Mouse (Mus musculus): ENCODE data around the gene Srxn1. TPM values are rescaled to one million over a fixed set of nuclear protein-coding genes. Genes with fewer than 3 reads are reported as not detected.

Srxn1 gene
- polyA plus RNA-seq, 1 experiment = 30.6 TPM

DNA sequence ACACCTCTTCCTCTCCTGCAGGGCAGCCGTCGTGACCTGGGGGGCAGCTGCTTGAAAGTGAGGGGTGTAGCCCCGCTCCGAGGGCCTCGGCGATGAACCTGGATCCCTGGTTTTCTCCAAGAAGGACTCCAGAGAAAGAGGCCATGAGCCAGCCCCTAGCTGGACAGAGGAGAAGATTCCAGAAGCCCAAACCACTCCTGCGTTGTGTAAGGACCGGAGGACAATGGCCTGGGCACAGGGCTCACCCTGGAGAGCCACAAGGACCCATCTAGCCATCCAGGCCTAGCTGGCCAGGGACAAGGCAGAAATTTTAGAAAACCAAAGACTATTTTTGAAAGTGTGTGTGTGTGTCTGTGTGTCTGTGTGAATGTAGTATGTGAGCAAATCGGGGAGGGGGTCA, 43.4 kb downstream of the Srxn1 start:
- no peak for TF ChIP-seq FLI1 (IDR thresholded peaks at IDR 0.05; ENCODE audit: low read length)
- TF ChIP-seq GATA1 (IDR thresholded peaks at IDR 0.05; ENCODE audit: borderline replicate concordance, low read length) = no peak
- H3K4me3 ChIP-seq (replicated peaks) = no peak overlapping the region
- H3K4me1 ChIP-seq = peaks cover 12% of the 10 kb centered on the region
- H3K36me3 ChIP-seq (replicated peaks; ENCODE audit: low read length) = no peaks in the 10 kb centered on the region
- H3K27me3 ChIP-seq (replicated peaks) = peaks cover 85% of the 10 kb centered on the region
- no peaks in the 10 kb centered on the region for H3K9me3 ChIP-seq

DNA sequence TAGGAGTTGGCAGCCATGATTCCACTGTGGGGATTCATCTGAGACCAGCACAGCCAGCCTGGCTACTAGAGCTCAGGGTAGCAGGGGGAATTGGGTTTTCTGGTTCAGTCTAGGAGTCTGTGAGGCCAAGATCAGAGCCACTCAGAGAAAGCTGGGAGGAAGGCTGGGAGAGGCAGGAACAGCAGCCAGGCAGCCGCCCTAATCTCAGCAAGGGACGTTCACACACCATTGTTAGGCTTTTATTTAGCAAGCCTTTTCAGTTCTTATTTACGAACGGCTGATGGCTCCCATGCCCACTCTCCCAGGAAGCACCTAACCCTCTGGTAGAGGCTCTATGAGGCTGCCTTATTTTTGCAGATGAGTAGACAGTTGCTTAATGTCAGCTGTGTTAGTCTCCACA, 44.6 kb downstream of the Srxn1 start:
- H3K4me3 ChIP-seq (replicated peaks) = no peak overlapping the region
- peaks cover 82% of the 10 kb centered on the region for H3K27me3 ChIP-seq (replicated peaks)
- no peak for TF ChIP-seq FLI1 (IDR thresholded peaks at IDR 0.05; ENCODE audit: low read length)
- no peak for TF ChIP-seq GATA1 (IDR thresholded peaks at IDR 0.05; ENCODE audit: borderline replicate concordance, low read length)
- H3K9me3 ChIP-seq = no peaks in the 10 kb centered on the region
- H3K36me3 ChIP-seq (replicated peaks; ENCODE audit: low read length) = no peaks in the 10 kb centered on the region
- H3K4me1 ChIP-seq = peaks cover 7% of the 10 kb centered on the region; the same call in 1 of the 2 replicates

DNA sequence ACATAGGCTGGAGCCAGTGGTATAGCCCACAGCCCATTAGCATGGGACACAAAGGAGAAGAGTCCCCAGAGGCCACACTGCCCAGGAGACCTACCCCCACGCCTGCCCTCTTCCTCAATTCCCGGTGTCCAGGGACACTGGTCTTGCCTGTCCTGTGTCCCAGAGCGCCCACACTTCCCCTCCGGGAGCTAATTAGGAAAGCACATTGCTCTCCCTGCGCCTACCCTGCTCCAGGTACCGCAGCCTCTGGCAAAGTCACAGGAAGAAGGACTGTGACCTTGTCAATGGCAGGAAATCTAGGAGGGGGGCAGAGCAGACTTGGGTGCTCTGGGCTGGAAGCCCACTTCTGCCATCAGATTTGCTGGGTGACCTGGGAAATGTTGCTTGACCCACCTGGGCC, 45.1 kb downstream of the Srxn1 start:
- Histone ChIP-seq H3K9me3 (no peaks in the 10 kb centered on the region), H3K4me1 (peaks cover 11% of the 10 kb centered on the region), H3K27me3 (replicated peaks) (peaks cover 80% of the 10 kb centered on the region), H3K4me3 (replicated peaks) (no peak overlapping the region), H3K36me3 (replicated peaks; ENCODE audit: low read length) (no peaks in the 10 kb centered on the region)
- no peak for TF ChIP-seq FLI1 (IDR thresholded peaks at IDR 0.05; ENCODE audit: low read length)
- TF ChIP-seq GATA1 (IDR thresholded peaks at IDR 0.05; ENCODE audit: borderline replicate concordance, low read length) = no peak

DNA sequence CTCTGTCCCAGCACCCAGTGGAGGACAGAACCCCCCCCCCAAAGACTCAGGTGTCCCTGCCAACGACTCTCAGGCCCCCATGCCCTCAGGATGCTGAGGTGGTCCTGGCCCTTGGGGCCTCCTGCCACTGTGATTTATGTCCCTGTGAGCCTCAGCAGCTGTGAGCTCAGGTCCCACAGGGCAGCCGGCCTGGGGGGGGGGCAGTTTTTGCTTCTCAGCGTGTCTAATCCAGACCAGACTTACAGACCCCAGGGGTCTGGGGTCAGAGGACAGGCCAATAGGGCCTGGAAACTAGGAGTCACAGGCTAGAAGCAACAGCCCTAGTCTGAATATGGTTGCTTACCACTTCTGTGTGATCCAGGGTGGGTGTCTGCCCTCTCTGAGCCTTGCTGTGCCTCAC, 48.0 kb downstream of the Srxn1 start:
- H3K9me3 ChIP-seq = no peaks in the 10 kb centered on the region
- peaks cover 55% of the 10 kb centered on the region for H3K27me3 ChIP-seq (replicated peaks)
- H3K4me3 ChIP-seq (replicated peaks) = no peak overlapping the region
- H3K4me1 ChIP-seq = peaks cover 19% of the 10 kb centered on the region
- no peak for TF ChIP-seq GATA1 (IDR thresholded peaks at IDR 0.05; ENCODE audit: borderline replicate concordance, low read length)
- TF ChIP-seq FLI1 (IDR thresholded peaks at IDR 0.05; ENCODE audit: low read length) = no peak
- H3K36me3 ChIP-seq (replicated peaks; ENCODE audit: low read length) = no peaks in the 10 kb centered on the region

DNA sequence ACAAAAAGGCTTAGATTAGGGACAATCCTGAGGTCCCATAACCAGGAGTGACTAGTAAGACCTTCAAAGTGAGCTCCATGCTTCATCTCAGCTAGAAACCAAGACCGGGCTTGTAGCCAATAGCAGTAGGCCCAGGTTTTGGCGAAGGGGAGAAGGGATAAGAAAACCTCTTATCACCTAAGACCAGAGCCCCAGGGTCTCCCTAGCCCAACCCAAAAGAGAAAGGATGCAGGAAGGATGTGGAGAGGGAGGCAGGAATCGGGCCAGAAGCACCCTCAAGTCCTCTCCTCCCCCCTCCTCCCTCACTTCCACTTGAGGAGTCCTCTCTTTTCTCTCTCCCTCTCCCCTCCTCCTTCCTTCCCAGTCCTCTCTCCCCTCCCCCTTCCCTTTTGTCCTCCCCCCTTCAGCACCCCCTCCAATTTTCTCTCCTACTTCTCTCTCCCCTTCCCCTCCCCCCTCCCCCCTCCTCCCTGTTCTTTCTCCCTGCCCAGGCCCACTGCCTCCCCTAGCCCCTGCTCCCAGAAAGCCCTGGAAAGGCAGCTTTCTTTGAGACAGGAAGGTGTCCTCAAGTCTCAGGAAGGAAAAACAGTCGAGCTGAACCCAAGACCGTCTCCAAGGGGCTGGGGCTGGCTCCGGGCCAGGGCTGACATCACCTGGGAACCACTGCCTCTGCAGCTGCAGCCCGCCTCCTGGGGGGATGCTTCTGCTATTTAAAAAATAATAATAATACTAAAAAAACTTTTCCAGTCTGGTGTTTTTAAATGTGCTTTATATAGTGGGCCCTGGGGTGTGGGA, 50.3 kb downstream of the Srxn1 start:
- Histone ChIP-seq H3K4me3 (replicated peaks) (peak overlapping the region; percentile 46), H3K9me3 (peaks cover 11% of the 10 kb centered on the region), H3K36me3 (replicated peaks; ENCODE audit: low read length) (no peaks in the 10 kb centered on the region), H3K27me3 (replicated peaks) (peaks cover 46% of the 10 kb centered on the region), H3K4me1 (peaks cover 14% of the 10 kb centered on the region)
- TF ChIP-seq FLI1 (IDR thresholded peaks at IDR 0.05; ENCODE audit: low read length) (no peak), GATA1 (IDR thresholded peaks at IDR 0.05; ENCODE audit: borderline replicate concordance, low read length) (no peak)

DNA sequence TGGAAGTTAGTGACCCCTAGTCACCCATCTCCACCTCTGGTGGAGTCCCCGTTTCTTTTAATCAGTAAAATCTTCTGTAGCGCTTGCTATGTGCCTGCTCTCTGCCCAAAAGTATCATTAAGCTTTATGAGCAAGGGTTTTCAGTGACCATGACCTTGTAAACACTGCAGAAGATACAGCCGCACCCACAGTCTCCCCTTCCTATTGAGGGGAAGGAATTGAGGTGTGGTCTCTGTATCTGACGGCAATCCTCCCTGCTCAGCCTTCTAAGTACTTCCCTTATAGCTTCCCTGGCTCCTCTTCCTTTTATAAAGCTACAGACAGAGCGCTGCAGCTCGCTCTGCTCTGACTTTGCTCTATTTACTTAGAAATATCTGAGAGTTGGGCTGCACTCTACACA, 51.2 kb downstream of the Srxn1 start:
- H3K4me1 ChIP-seq = peaks cover 13% of the 10 kb centered on the region
- H3K27me3 ChIP-seq (replicated peaks) = peaks cover 40% of the 10 kb centered on the region
- H3K9me3 ChIP-seq = peaks cover 11% of the 10 kb centered on the region
- H3K36me3 ChIP-seq (replicated peaks; ENCODE audit: low read length) = no peaks in the 10 kb centered on the region
- no peak overlapping the region for H3K4me3 ChIP-seq (replicated peaks)
- TF ChIP-seq GATA1 (IDR thresholded peaks at IDR 0.05; ENCODE audit: borderline replicate concordance, low read length) (no peak), FLI1 (IDR thresholded peaks at IDR 0.05; ENCODE audit: low read length) (no peak)

DNA sequence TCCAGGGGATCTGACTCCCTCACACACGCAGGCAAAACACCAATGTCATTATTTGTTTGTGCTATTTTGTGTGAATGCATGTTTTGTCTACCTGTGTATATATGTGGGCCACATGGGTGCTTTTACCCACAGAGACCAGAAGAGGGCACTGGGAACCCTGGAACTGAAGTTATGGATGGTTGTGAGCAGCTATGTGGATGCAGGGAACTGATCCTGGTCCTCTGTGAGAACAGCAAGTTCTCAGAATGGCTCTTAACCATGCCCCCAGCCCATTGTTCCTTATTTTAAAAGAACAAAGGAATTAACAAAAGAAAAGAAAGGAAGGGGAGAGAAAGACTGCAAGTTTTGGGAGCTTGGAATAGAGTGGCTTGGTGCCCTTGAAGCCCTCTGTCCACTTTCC, 54.2 kb downstream of the Srxn1 start:
- Histone ChIP-seq H3K9me3 (peaks cover 11% of the 10 kb centered on the region), H3K4me3 (replicated peaks) (no peak overlapping the region), H3K36me3 (replicated peaks; ENCODE audit: low read length) (no peaks in the 10 kb centered on the region), H3K4me1 (peaks cover 13% of the 10 kb centered on the region), H3K27me3 (replicated peaks) (peaks cover 23% of the 10 kb centered on the region)
- TF ChIP-seq FLI1 (IDR thresholded peaks at IDR 0.05; ENCODE audit: low read length) (no peak), GATA1 (IDR thresholded peaks at IDR 0.05; ENCODE audit: borderline replicate concordance, low read length) (no peak)

Other genes with a start within 250 kb of the Srxn1 start
- gene Angpt4, start 194.3 kb upstream of the Srxn1 start, polyA plus RNA-seq (2012; ENCODE audit: insufficient read depth, low replicate concordance) = not detected in 2 replicates
- 29.5 and 64.0 TPM in 2 replicates for gene Fam110a, start 125.3 kb upstream of the Srxn1 start, polyA plus RNA-seq (2012; ENCODE audit: insufficient read depth, low replicate concordance)
- gene Slc52a3, start 109.0 kb upstream of the Srxn1 start, polyA plus RNA-seq (2012; ENCODE audit: insufficient read depth, low replicate concordance) = 0.27 and 1.5 TPM in 2 replicates
- not detected in 2 replicates for gene Scrt2, start 24.0 kb upstream of the Srxn1 start, polyA plus RNA-seq (2012; ENCODE audit: insufficient read depth, low replicate concordance)
- gene Tcf15, start 38.0 kb downstream of the Srxn1 start, polyA plus RNA-seq (2012; ENCODE audit: insufficient read depth, low replicate concordance) = 1.2 TPM in 1 of 2 replicates, not detected in the other
- gene Csnk2a1, start 121.3 kb downstream of the Srxn1 start, polyA plus RNA-seq (2012; ENCODE audit: insufficient read depth, low replicate concordance) = 3.4 and 4.4 TPM in 2 replicates
- 6.9 and 22.2 TPM in 2 replicates for gene Tbc1d20, start 188.3 kb downstream of the Srxn1 start, polyA plus RNA-seq (2012; ENCODE audit: insufficient read depth, low replicate concordance)
- gene Rbck1, start 227.1 kb downstream of the Srxn1 start, polyA plus RNA-seq (2012; ENCODE audit: insufficient read depth, low replicate concordance) = 152 and 308 TPM in 2 replicates
- gene Trib3, start 238.5 kb downstream of the Srxn1 start, polyA plus RNA-seq (2012; ENCODE audit: insufficient read depth, low replicate concordance) = 26.3 and 95.5 TPM in 2 replicates